Mouse (Mus musculus) kidney, postnatal 0 days (tissue): ENCODE measurements around the gene Rsph3a. TPM values are rescaled to one million over a fixed set of nuclear protein-coding genes. Genes with fewer than 3 reads are reported as not detected.

Source experiments
- ATAC-seq: fragments of 200-750 bp; cut with Nextera tagmentation; replicated peaks from 2 replicates; pipeline ENCODE4 v1.8.0; 2017; ENCODE audit warnings: low read depth, moderate number of reproducible peaks, moderate TSS enrichment, moderate library complexity; ENCODE audit not compliant: low FRiP score
- DNase-seq: peaks from one replicate; pipeline ENCODE4 v3.0.0-alpha.2; 2016; ENCODE audit warnings: low spot score
- H3K27ac ChIP-seq: fragments of 300-500 bp; sonication (generic); 2 replicates; pipeline ENCODE4 v1.5.1; 2014; ENCODE audit warnings: mild to moderate bottlenecking
- H3K27me3 ChIP-seq: fragments of 300-500 bp; sonication (generic); 2 replicates; pipeline ENCODE4 v1.6.1; 2014; ENCODE audit warnings: low read length, mixed read lengths; ENCODE audit not compliant: insufficient read depth
- H3K36me3 ChIP-seq: fragments of 300-500 bp; sonication (generic); 2 replicates; pipeline ENCODE4 v1.6.1; 2014; ENCODE audit warnings: low read length, mixed read lengths; ENCODE audit not compliant: insufficient read depth
- H3K4me1 ChIP-seq: fragments of 300-500 bp; sonication (generic); replicated peaks from 2 replicates; pipeline ENCODE4 v1.6.1; 2014; ENCODE audit warnings: antibody characterized with exemption, low read length, mixed read lengths; ENCODE audit not compliant: insufficient read depth
- H3K4me2 ChIP-seq: fragments of 300-500 bp; sonication (generic); 2 replicates; pipeline ENCODE4 v1.6.1; 2014; ENCODE audit warnings: mild to moderate bottlenecking, low read length, moderate library complexity, mixed read lengths
- H3K4me3 ChIP-seq: fragments of 300-500 bp; sonication (generic); replicated peaks from 2 replicates; pipeline ENCODE4 v1.5.1; 2014; ENCODE audit warnings: low read depth, low read length
- H3K9ac ChIP-seq: fragments of 300-500 bp; sonication (generic); 2 replicates; pipeline ENCODE4 v1.6.1; 2014; ENCODE audit warnings: low read depth, low read length
- H3K9me3 ChIP-seq: fragments of 300-500 bp; sonication (generic); replicated peaks from 2 replicates; pipeline ENCODE4 v1.6.1; 2016; ENCODE audit warnings: low read length, inconsistent platforms, mixed read lengths
- CTCF ChIP-seq: IDR thresholded peaks from 2 replicates; pipeline ENCODE4 v1.5.1; 2016; ENCODE audit warnings: antibody characterized with exemption, low read depth, mild to moderate bottlenecking, moderate library complexity
- WGBS: fragments of 180-500 bp; shearing (Covaris S2); extraction: QIAGEN DNeasy Blood & Tissue Kit; methylation state at CpG from one replicate; pipeline ENCODE4 v1.1.7; 2014; 5-methylcytosine and 5-hydroxymethylcytosine counted together
- polyA plus RNA-seq: library from polyadenylated mRNA; unstranded; fragments of >200 nt; fragmentation: Nextera tagmentation; extraction: Ambion mirVana; gene quantifications from 2 replicates; pipeline ENCODE4 v1.2.1, GENCODE M21; 2015

The Rsph3a gene
- polyA plus RNA-seq, 1 experiment from 2014 or later: 60.5 TPM

DNA sequence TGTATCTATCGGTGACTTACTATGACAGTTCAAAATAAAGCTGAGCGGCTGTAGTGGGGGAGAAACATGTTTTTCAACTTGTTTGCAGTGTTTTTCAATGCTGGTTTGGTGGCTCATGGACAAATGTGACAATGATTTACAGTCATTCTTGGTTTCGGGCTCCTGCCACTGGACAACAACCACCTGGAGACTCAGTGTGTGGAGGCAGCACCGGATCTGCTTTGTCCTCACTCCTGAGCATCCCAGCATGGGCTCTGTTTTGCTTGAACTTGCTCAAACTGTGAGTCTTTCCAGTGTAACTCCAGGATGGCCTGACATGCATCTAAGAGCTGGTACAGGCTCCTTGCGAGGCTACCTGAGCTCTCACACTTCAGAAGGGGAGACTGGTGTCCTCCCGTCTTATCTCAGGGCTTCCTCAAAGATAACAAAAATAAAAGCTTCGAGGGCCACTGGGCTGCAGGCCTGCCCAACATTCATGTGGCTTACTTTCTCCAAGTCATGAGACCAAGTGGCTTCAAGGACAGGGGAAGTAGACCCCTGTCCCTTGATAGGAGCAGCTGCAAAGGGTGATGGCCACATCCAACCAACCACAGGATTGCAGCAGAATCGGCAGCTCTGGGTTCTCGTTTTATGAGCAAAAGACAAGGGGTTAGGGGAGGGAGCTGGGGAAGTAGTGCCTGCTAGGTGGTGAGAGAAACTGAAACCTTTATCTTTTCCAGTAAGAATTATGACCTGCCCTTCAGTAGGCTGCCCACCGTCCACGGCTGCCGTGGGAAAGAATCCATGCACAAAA, 28.4 kb upstream of the Rsph3a start:
- ATAC-seq (no peak), DNase-seq (peak; percentile 65)
- 28% methylated on average over 12 of the region's 12 CpGs for WGBS
- no peak for TF ChIP-seq CTCF
- H3K4me2 ChIP-seq: no peak overlapping the region
- H3K4me3 ChIP-seq: no peak overlapping the region
- H3K27me3 ChIP-seq: no peaks in the 10 kb centered on the region
- no peaks in the 10 kb centered on the region for H3K9me3 ChIP-seq
- H3K36me3 ChIP-seq: no peaks in the 10 kb centered on the region
- no peak overlapping the region for H3K9ac ChIP-seq
- no peak overlapping the region for H3K27ac ChIP-seq
- H3K4me1 ChIP-seq: peaks cover 10% of the 10 kb centered on the region; the same call in 1 of the 2 replicates

DNA sequence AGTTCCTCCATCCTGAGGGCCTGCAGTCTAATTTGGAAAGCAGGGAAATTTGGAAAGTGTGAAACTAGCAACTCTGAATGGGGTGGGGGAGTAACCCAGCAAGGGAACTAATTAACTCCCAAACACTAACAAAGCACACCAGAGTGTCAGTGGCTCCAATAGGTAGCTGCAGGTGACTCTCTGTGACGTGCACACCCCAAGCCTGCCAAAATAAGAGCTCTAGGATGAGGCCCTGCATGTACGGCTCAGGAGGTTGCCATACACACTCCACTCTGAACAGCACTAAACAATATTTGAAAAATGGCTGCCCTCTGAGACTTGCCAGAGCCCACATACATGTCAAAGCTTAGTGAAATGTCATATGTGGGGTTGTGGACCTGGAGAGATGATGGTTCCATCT, 27.1 kb upstream of the Rsph3a start:
- H3K27ac ChIP-seq: no peak overlapping the region
- 54% methylated on average over 2 of the region's 2 CpGs for WGBS
- no peaks in the 10 kb centered on the region for H3K9me3 ChIP-seq
- no peaks in the 10 kb centered on the region for H3K36me3 ChIP-seq
- H3K27me3 ChIP-seq: no peaks in the 10 kb centered on the region
- H3K4me1 ChIP-seq: peaks cover 10% of the 10 kb centered on the region; the same call in 1 of the 2 replicates
- H3K4me2 ChIP-seq: no peak overlapping the region
- H3K9ac ChIP-seq: no peak overlapping the region
- no peak overlapping the region for H3K4me3 ChIP-seq
- ATAC-seq: no peak
- no peak for TF ChIP-seq CTCF
- DNase-seq: no peak

DNA sequence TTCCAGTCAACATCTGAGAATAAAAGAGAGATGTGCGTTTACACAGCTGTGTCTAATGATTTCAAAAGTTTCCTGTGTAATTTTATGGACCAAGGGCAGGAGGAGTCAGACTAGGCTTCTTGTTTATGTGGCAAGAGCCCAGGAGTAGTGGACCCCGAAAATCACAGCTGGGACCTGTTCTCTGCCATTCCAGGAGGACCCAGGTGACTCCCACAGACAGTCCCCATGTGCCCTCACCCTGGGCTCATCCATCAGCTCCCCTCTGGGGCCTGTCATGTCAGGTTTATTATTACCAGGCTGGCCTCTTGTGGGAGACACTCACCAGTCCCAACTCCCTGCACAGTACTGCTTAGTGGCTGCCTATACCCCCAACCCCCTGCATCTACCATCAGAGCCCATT, 26.2 kb upstream of the Rsph3a start:
- 23% methylated on average over 2 of the region's 2 CpGs for WGBS
- Histone ChIP-seq H3K4me3 (no peak overlapping the region), H3K4me2 (no peak overlapping the region), H3K27me3 (no peaks in the 10 kb centered on the region), H3K36me3 (no peaks in the 10 kb centered on the region), H3K9me3 (no peaks in the 10 kb centered on the region), H3K9ac (no peak overlapping the region), H3K4me1 (peaks cover 10% of the 10 kb centered on the region; the same call in 1 of the 2 replicates), H3K27ac (no peak overlapping the region)
- peak; percentile 70 for DNase-seq
- peak; percentile 67 for ATAC-seq
- no peak for TF ChIP-seq CTCF

DNA sequence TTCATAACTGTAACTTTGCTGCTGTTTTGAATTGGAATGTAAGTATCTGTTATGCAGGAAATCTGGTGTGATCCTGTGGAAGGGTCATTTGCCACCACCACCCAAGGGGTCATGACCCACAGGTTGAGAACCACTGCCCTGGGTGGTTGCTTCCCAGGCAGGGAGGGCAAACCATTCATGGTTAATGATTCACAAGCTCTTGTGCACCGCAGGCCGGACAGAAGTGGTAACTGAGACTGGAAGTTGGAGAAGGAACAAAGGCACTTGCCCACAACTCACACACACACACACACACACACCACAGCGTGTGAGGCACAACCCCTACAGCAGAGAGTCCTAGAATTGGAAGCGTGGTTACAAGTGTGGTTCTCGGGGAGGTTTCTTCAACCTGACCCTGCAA, 22.9 kb upstream of the Rsph3a start:
- Histone ChIP-seq H3K9me3 (no peaks in the 10 kb centered on the region), H3K36me3 (no peaks in the 10 kb centered on the region), H3K27ac (no peak overlapping the region), H3K4me2 (no peak overlapping the region), H3K4me3 (no peak overlapping the region), H3K9ac (no peak overlapping the region), H3K27me3 (no peaks in the 10 kb centered on the region), H3K4me1 (peaks cover 13% of the 10 kb centered on the region; the same call in 1 of the 2 replicates)
- no peak for TF ChIP-seq CTCF
- no peak for DNase-seq
- WGBS: 57% methylated on average over 5 of the region's 5 CpGs
- ATAC-seq: 0 out of 2 replicates have a peak, but pooled peaks have one; percentile 23

DNA sequence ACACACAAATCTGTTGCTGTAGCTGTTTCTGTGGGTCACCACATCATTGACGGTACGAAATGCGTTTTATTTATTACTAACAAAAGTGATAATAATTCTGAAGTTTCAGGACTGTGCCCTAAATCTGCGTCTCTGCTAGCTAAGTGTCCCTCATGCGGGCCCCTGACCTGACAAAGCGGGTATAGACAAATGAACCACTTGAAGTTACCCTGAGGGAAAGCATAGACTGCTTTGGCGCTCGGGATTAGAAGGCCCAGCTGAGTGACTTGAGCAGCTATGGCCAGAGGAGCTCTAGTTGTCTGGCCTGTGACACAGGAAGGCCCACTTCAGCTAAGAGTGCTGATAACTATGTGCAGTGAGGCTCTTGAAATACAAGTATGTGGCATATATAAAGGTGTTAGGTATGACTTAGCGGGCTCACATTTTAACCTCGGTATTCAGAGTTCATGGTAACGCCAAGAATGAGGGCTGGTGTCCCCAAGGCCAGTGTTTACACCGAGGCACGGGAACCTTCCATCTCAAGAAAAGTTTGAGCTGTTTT, 21.2 kb upstream of the Rsph3a start:
- no peak for TF ChIP-seq CTCF
- Histone ChIP-seq H3K4me3 (no peak overlapping the region), H3K9ac (no peak overlapping the region), H3K27ac (no peak overlapping the region), H3K4me1 (peaks cover 7% of the 10 kb centered on the region; the same call in 1 of the 2 replicates), H3K4me2 (no peak overlapping the region), H3K9me3 (no peaks in the 10 kb centered on the region), H3K36me3 (no peaks in the 10 kb centered on the region), H3K27me3 (no peaks in the 10 kb centered on the region)
- no peak for ATAC-seq
- 90% methylated on average over 13 of the region's 13 CpGs for WGBS
- DNase-seq: peak; percentile 0

DNA sequence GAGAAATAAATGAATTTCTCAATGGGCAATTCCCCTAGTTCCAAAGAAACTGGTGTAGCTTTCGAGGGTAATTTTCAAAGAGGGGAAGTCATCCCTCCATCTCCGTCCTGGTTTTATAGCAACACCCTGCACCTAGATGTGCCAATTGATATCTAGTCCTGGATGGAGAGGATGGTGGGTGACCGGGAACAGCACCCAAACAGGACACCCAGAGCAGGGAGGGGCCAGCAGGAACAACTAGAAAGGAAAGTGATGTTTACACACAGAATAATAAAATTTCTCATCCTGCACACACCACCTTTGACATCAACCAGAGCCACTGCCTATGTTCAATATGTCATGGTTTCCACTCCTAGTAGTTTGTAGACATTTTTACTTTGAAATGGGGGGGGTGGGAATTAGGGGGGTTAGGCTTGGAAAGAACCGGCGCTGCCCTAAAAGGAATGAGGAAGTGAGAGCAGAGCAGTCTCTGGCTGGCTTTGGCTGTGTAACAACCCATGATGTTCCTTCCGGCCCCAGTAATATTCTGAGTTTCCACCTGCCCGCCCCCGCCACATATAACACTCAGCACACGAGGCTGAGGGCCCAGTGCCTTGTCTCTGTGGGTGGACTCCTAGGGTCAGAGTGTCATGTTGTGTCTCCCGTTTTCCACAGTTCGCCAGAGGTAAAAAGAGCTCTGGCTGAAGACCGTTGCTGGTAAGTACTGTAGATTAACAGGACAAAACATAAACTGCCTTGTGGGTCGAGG, 19.8 kb upstream of the Rsph3a start, which contains the start of gene Tagap:
Gene Tagap, plus strand, starts transcription at position 588 of the 748 bp plus-strand sequence.
- Histone ChIP-seq H3K9me3 (no peaks in the 10 kb centered on the region), H3K36me3 (no peaks in the 10 kb centered on the region), H3K4me1 (peaks cover 7% of the 10 kb centered on the region; the same call in 1 of the 2 replicates), H3K4me3 (no peak within 1 kb of the TSS), H3K27ac (no peak within 1 kb of the TSS), H3K4me2 (peak within 1 kb of the TSS; percentile 33), H3K27me3 (no peaks in the 10 kb centered on the region), H3K9ac (no peak within 1 kb of the TSS)
- ATAC-seq (0 out of 2 replicates have a peak, but pooled peaks have one; percentile 21), DNase-seq (no peak)
- TF ChIP-seq CTCF: no peak
- 29% methylated on average over 13 of the region's 13 CpGs for WGBS
